Mouse (Mus musculus): Measurements from ENCODE around the gene Usp12. TPM values are rescaled to one million over a fixed set of nuclear protein-coding genes. Genes with fewer than 3 reads are reported as not detected.

The Usp12 gene
- total and polyA plus RNA-seq, 2 experiments: 6.9 to 16.3 TPM

DNA sequence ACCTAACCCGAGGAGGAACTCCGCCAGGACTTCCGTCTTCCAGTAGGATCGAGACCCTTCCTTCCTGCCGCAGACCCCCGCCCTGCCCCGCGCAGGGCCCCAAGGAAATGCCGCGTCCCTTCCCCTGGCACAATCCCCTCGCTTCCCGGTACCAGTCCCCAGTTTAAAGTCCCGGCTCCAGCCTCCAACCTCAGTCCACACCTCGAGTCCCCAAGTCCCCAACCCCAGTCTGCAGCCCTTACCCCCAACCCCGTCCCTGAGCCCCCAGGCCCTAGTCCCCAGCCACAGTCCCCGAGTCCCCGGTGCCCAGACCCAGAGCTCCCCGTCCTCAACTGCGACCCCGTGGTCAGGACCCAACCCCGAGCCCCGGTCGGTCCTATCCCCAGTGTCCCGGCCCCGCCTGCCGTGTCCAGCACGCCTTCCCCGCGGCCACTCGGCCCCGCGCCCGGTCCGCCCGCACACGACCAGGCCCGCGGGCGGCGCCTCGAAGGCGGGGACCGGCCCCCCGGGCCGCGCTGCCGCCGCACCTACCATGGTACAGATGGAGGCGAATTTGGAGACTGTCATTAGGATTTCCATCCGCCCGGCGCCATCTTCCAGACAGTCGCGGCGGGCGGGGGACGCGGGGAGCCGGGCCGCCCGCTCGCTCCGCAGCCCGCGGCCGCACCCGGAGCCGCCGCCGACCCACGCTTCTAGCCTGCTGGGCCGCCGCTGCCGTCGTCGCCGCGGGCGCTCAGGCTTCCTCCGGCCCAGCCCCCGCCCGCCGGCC, 538 bp downstream of the Usp12 start:
- Histone ChIP-seq H3K36me3 (ENCODE audit: control insufficient read depth, insufficient read depth, low read length) (no peaks in the 10 kb centered on the region), H3K4me3 (ENCODE audit: insufficient read depth, low read depth, low read length) (peak overlapping the region; percentile 90), H3K79me2 (ENCODE audit: control insufficient read depth, insufficient read depth, low read length) (peaks cover 22% of the 10 kb centered on the region), H3K9ac (ENCODE audit: low read depth, low read length) (peak overlapping the region; percentile 96), H3K27ac (replicated peaks; ENCODE audit: insufficient read depth, low read depth, low read length) (peak overlapping the region; percentile 73), H3K4me1 (ENCODE audit: control insufficient read depth, insufficient read depth, low read length) (peaks cover 13% of the 10 kb centered on the region), H3K27me3 (ENCODE audit: control insufficient read depth, insufficient read depth, low read length) (no peaks in the 10 kb centered on the region)
- 1% methylated on average over 82 of the region's 83 CpGs for WGBS
- TF ChIP-seq POLR2A (IDR thresholded peaks at IDR 0.05; ENCODE audit: extremely low read depth, insufficient read depth, low read length) (0 out of 2 replicates have a peak, but pooled peaks have one; percentile 48), CTCF (IDR thresholded peaks at IDR 0.05; ENCODE audit: low read depth, low read length) (no peak)
- DNase-seq (ENCODE audit: extremely low read depth, low read depth, low spot score): no peak

DNA sequence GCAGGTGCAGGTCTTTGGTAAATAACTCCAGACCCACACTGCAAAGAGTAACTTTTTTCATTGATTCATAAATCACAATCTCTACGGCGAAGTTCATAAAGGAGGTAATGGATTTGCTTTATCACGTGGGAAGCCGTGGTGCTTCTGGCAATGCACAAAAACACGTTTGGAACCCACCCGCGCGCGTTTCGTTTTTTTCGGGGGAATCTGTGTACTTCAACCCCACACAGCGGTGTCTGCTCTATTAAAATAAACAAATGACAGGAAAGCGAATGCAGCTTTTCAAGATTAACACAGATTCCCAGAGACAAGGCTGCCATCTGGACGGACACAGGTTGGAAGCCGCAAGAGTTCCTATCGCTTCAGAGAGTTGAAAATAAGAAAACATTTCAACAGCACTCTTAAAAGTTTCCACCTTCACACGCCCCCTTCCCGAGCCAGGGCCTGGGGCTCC, 1.1 kb downstream of the Usp12 start:
- Histone ChIP-seq H3K9ac (ENCODE audit: low read depth, low read length) (peak overlapping the region; percentile 96), H3K36me3 (ENCODE audit: control insufficient read depth, insufficient read depth, low read length) (no peaks in the 10 kb centered on the region), H3K27me3 (ENCODE audit: control insufficient read depth, insufficient read depth, low read length) (no peaks in the 10 kb centered on the region), H3K4me1 (ENCODE audit: control insufficient read depth, insufficient read depth, low read length) (peaks cover 16% of the 10 kb centered on the region), H3K27ac (replicated peaks; ENCODE audit: insufficient read depth, low read depth, low read length) (peak overlapping the region; percentile 73), H3K4me3 (ENCODE audit: insufficient read depth, low read depth, low read length) (peak overlapping the region; percentile 90), H3K79me2 (ENCODE audit: control insufficient read depth, insufficient read depth, low read length) (peaks cover 26% of the 10 kb centered on the region)
- TF ChIP-seq POLR2A (IDR thresholded peaks at IDR 0.05; ENCODE audit: extremely low read depth, insufficient read depth, low read length) (no peak), CTCF (IDR thresholded peaks at IDR 0.05; ENCODE audit: low read depth, low read length) (no peak)
- under 1% methylated on average over 18 of the region's 18 CpGs for WGBS
- DNase-seq (ENCODE audit: extremely low read depth, low read depth, low spot score): peak; percentile 40

DNA sequence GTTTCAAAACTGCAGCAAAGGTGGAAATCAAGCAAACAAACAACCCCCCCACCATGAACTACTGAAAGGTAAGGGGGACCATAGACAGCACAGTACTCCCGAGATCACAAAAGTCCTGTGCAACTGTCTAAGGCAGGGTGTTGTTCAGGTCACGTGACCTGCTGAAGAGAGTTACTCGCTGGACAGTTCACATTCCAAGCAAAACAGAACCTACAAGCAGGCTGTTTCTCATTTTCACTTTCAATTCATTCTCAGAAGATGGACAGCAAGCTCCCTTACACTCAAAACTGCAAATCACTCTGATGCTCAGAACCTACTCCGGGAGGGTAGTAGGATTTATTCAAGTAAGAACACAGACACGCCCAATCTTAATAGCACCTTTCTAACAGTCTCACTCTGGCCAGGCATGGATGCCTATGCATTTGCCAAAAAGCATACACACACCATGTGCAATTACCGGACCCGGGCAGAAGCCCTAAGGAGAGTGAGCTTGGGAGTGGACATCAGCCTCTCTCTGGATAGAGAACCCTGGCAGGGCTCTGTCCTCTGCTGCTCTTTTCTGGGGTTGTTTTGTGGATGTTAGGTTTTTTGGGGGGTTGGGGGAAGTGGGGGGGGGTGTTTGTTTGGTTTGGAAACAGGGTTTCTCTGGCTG, 2.5 kb downstream of the Usp12 start:
- DNase-seq (ENCODE audit: extremely low read depth, low read depth, low spot score): peak; percentile 58
- H3K27ac ChIP-seq (replicated peaks; ENCODE audit: insufficient read depth, low read depth, low read length): no peak overlapping the region
- peak overlapping the region; percentile 2; the same call in 1 of the 2 replicates for H3K9ac ChIP-seq (ENCODE audit: low read depth, low read length)

DNA sequence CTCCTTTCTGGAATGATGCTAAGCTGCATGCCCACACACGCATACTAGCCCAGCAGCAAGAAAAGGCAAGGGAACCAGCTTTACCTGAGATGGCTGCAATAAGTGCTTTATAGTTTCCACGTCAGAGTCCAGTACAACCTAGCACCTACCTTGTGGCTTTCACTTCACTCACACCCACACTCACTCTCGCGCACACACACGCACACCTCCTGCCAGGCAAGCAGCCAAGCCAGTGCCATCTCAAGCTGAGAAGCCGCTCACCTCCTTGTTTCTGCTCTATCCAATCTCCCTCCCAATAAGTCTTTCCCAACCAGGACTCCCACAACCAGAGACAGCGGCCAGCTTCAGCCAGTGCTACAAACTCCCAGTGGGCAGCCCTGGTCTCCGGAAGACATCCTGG, 3.9 kb downstream of the Usp12 start:
- H3K79me2 ChIP-seq (ENCODE audit: control insufficient read depth, insufficient read depth, low read length): peaks cover 44% of the 10 kb centered on the region
- H3K4me3 ChIP-seq (ENCODE audit: insufficient read depth, low read depth, low read length): no peak overlapping the region
- H3K4me1 ChIP-seq (ENCODE audit: control insufficient read depth, insufficient read depth, low read length): peaks cover 17% of the 10 kb centered on the region
- 63% methylated on average over 8 of the region's 8 CpGs for WGBS
- H3K27me3 ChIP-seq (ENCODE audit: control insufficient read depth, insufficient read depth, low read length): no peaks in the 10 kb centered on the region
- DNase-seq (ENCODE audit: extremely low read depth, low read depth, low spot score): no peak
- H3K36me3 ChIP-seq (ENCODE audit: control insufficient read depth, insufficient read depth, low read length): no peaks in the 10 kb centered on the region
- no peak for TF ChIP-seq POLR2A (IDR thresholded peaks at IDR 0.05; ENCODE audit: extremely low read depth, insufficient read depth, low read length)
- TF ChIP-seq CTCF (IDR thresholded peaks at IDR 0.05; ENCODE audit: low read depth, low read length): no peak
- H3K27ac ChIP-seq (replicated peaks; ENCODE audit: insufficient read depth, low read depth, low read length): no peak overlapping the region
- H3K9ac ChIP-seq (ENCODE audit: low read depth, low read length): no peak overlapping the region

More for the DNA sequence above, 2.5 kb downstream of the Usp12 start:
- Histone ChIP-seq H3K27me3 (ENCODE audit: control insufficient read depth, insufficient read depth, low read length) (no peaks in the 10 kb centered on the region), H3K4me3 (ENCODE audit: insufficient read depth, low read depth, low read length) (no peak overlapping the region; the same call in 1 of the 2 replicates), H3K79me2 (ENCODE audit: control insufficient read depth, insufficient read depth, low read length) (peaks cover 37% of the 10 kb centered on the region), H3K4me1 (ENCODE audit: control insufficient read depth, insufficient read depth, low read length) (peaks cover 17% of the 10 kb centered on the region), H3K36me3 (ENCODE audit: control insufficient read depth, insufficient read depth, low read length) (no peaks in the 10 kb centered on the region)
- 36% methylated on average over 7 of the region's 7 CpGs for WGBS
- no peak for TF ChIP-seq CTCF (IDR thresholded peaks at IDR 0.05; ENCODE audit: low read depth, low read length)
- TF ChIP-seq POLR2A (IDR thresholded peaks at IDR 0.05; ENCODE audit: extremely low read depth, insufficient read depth, low read length): no peak

DNA sequence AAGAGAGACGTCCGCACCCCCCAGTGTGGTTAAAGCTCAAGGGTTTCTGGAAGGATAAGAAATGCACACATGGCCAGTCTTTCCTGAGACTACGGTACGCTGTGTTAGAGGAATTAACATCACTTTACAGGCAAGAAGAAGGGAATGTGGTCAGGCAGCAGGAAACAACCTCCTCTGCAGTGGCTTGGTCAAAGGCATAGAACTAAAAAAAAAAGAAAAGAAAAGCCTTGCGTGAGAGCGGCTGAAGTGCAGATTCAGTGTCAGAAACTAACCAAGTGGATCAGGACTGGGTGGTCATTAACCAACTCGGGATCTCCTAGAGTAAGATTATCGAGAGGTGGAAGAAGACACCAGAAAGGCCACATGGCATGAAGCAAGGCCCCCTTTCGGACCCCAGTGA, 5.4 kb downstream of the Usp12 start:
- Histone ChIP-seq H3K9ac (ENCODE audit: low read depth, low read length) (no peak overlapping the region), H3K4me1 (ENCODE audit: control insufficient read depth, insufficient read depth, low read length) (peaks cover 16% of the 10 kb centered on the region)
- no peak for TF ChIP-seq CTCF (IDR thresholded peaks at IDR 0.05; ENCODE audit: low read depth, low read length)
- TF ChIP-seq POLR2A (IDR thresholded peaks at IDR 0.05; ENCODE audit: extremely low read depth, insufficient read depth, low read length): no peak

More for the DNA sequence above, 5.4 kb downstream of the Usp12 start:
- Histone ChIP-seq H3K27ac (replicated peaks; ENCODE audit: insufficient read depth, low read depth, low read length) (no peak overlapping the region), H3K27me3 (ENCODE audit: control insufficient read depth, insufficient read depth, low read length) (no peaks in the 10 kb centered on the region), H3K4me3 (ENCODE audit: insufficient read depth, low read depth, low read length) (no peak overlapping the region), H3K79me2 (ENCODE audit: control insufficient read depth, insufficient read depth, low read length) (peaks cover 51% of the 10 kb centered on the region), H3K36me3 (ENCODE audit: control insufficient read depth, insufficient read depth, low read length) (no peaks in the 10 kb centered on the region)
- no peak for DNase-seq (ENCODE audit: extremely low read depth, low read depth, low spot score)
- 83% methylated on average over 9 of the region's 9 CpGs for WGBS
